Mouse (Mus musculus) left cerebral cortex, postnatal 4 days (tissue): ENCODE data around the gene Ddx39. TPM values are rescaled to one million over a fixed set of nuclear protein-coding genes. Genes with fewer than 3 reads are reported as not detected.

Source experiments
- DNase-seq: peaks from one replicate; pipeline ENCODE4 v3.0.0-alpha.2; 2022
- intact Hi-C: fragments of 180-260 bp; cut with DNase I; formaldehyde crosslinking; loops from one replicate; pipeline ENCODE4 v1.15.1; 2025
- total RNA-seq, 2 experiments: library from RNA; stranded (reverse); gene quantifications; 2 replicates each; pipeline ENCODE4 v1.2.3; 2021

Ddx39 gene
- total RNA-seq, 2 experiments from 2014 or later = 39.1 to 39.7 TPM

GRCm38 (mm10) chr8:83698661-83699453, 16.1 kb upstream of the Ddx39 start, which contains the start of gene Pkn1:
Pkn1 (minus strand) TSS chr8:83699179.
- intact Hi-C loops = no loop called here
- DNase-seq = peak; percentile 78

DNA sequence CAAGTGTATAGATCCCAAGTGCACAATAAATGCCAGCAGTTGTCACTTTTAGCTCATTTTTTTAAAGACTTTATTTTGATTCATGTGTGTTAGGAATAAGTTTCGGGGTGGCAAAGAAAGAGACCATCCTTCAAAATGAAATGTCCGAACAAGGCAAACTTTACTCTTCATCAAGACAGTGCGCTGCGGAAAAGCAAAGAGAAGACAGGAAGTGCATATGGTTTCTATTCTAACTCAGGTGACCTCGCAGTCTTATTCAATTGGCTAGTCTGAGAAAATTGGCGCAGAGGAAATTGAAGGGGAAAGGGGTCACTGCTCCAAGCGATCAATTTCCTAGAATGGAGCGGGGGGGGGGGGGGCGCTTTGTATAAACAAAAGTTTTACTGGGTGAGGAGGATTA, 15.4 kb upstream of the Ddx39 start:
- intact Hi-C loops = no loop called here
- no peak for DNase-seq

- intact Hi-C loops = no loop called here
- DNase-seq = no peak
Measured at GRCm38 (mm10) chr8:83700423-83701085, 14.4 kb upstream of the Ddx39 start.

GRCm38 (mm10) chr8:83703426-83703825, 11.6 kb upstream of the Ddx39 start:
- no peak for DNase-seq
- intact Hi-C loops = no loop called here

- intact Hi-C loops = no loop called here
- DNase-seq = no peak
Measured at GRCm38 (mm10) chr8:83706411-83706810, 8.6 kb upstream of the Ddx39 start.

- intact Hi-C loops = no loop called here
- DNase-seq = no peak
Measured at GRCm38 (mm10) chr8:83707554-83707953, 7.4 kb upstream of the Ddx39 start.

GRCm38 (mm10) chr8:83714676-83715030, 324 bp upstream of the Ddx39 start:
- intact Hi-C loops = no loop called here

DNA sequence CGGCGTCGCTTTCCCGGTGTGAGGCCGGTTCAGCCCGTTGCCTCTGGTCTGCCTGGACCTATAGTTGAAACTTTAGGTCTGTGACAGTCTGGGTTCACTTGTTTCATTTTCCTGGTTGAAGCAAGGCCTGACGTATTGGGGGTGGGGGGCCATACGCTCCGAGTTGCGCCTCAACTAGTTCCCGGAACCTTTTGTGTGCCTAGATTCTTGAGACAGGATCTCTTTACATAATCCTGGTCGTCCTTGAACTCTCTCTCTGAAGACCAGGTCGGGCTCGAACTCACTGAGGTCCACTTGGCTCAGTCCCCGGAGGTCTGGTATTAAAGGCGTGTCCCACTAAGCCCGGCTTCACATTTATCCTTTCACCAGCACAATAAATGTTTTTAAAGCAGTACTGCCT, 794 bp downstream of the Ddx39 start:
- DNase-seq = no peak
- intact Hi-C loops = no loop called here

More at GRCm38 (mm10) chr8:83714676-83715030, 324 bp upstream of the Ddx39 start:
- no peak for DNase-seq

DNA sequence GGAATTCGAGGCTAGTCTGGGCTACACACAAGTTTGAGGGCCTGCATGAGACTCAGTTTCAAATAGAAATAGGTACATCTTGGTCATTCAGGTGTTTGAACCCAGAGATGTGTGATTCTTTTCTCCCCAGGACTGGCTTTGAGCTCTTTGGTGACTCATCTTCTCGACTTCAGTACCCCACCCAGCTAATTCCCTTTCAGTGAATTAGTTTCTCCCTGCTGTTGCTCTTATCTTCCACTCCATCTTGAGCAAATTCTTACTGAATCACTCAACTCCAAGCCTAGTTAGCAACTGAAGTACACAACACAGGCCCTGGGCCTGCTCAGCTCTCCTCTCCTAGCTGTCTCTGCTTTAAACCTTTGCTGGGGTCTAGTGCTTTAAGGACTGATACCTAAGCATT, 1.6 kb downstream of the Ddx39 start:
- no peak for DNase-seq
- intact Hi-C loops = no loop called here

GRCm38 (mm10) chr8:83719048-83719447, 4.1 kb downstream of the Ddx39 start:
- DNase-seq = no peak
- intact Hi-C loops = no loop called here

- intact Hi-C loops = loop anchor here (10.0 kb wide), 1 partner anchor 205 kb away; no protein-coding TSS in a partner anchor
Measured at GRCm38 (mm10) chr8:83719693-83720092, 4.7 kb downstream of the Ddx39 start.

DNA sequence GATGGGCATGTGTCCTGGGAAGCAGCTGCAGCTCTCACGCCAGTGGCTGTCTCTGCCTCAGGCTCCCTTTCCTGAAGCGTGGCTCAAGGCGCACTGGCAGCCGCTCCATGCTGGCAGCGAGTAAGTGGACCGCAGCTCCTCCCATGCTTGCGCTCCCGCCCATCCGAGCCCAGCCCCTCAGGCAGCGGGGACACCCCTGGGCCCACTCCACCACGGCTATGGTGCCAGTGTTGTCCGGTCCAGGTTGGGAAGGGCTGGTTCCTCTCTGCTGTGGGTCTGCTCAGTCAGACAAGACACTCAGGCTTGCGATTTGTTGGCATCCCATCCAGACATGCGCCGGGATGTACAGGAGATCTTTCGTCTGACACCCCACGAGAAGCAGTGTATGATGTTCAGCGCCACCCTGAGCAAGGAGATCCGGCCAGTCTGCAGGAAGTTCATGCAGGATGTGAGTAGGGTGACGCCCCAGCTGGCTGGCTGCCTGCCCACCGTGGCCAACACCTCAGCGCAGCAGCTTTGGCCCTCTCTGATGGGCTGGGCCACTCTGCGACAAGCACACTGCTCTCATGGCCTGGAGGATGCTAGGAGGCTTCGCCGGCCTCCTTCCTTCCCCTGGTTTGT, 6.5 kb downstream of the Ddx39 start:
- intact Hi-C loops = loop anchor here (10.0 kb wide), 1 partner anchor 203 kb away; no protein-coding TSS in a partner anchor
- no peak for DNase-seq

More at GRCm38 (mm10) chr8:83719693-83720092, 4.7 kb downstream of the Ddx39 start:
- DNase-seq = no peak

- no peak for DNase-seq
- intact Hi-C loops = loop anchor here (10.0 kb wide), 1 partner anchor 202 kb away; no protein-coding TSS in a partner anchor
Measured at GRCm38 (mm10) chr8:83722631-83723030, 7.7 kb downstream of the Ddx39 start.

- intact Hi-C loops = loop anchor here (10.0 kb wide), 1 partner anchor 201 kb away; no protein-coding TSS in a partner anchor
- DNase-seq = no peak
Measured at GRCm38 (mm10) chr8:83723447-83724083, 8.6 kb downstream of the Ddx39 start.

- DNase-seq = peak; percentile 86
- intact Hi-C loops = loop anchor here (10.0 kb wide), 1 partner anchor 200 kb away; no protein-coding TSS in a partner anchor
Measured at GRCm38 (mm10) chr8:83724697-83725482, 9.9 kb downstream of the Ddx39 start.

DNA sequence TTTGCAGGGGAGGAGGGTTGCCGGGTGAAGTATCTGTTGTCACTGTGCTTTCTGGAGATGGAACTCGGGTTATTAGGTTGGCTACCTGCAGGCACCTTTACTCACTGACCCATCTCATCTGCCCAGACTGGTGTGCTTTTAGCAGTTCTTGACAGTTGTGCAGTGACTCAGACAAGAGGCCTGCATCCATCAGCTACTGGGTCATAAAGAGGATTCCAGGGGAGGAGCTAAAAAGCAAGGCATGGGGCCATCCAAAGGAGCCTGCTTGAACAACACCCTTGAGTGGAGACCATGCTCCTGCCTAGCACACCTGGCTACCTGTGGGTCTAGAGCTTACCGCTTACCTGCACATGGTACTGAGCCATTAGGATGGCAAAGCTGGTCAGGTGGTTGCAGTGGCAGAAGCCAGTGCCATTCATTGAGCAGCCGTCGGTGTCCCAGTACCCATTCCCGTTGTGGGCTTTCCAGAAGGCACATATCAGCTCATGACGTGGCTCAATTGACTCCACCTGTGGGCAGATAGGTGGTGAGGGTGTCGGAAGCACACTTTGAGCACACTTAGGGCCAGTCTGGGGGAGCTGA, 10.6 kb downstream of the Ddx39 start:
- DNase-seq = no peak
- intact Hi-C loops = loop anchor here (10.0 kb wide), 1 partner anchor 199 kb away; no protein-coding TSS in a partner anchor

- intact Hi-C loops = loop anchor here (10.0 kb wide), 1 partner anchor 196 kb away; no protein-coding TSS in a partner anchor
- no peak for DNase-seq
Measured at GRCm38 (mm10) chr8:83729009-83729807, 14.2 kb downstream of the Ddx39 start.

- DNase-seq = no peak
- intact Hi-C loops = no loop called here
Measured at GRCm38 (mm10) chr8:83731906-83732305, 16.9 kb downstream of the Ddx39 start.

- intact Hi-C loops = no loop called here
- DNase-seq = no peak
Measured at GRCm38 (mm10) chr8:83732919-83733318, 17.9 kb downstream of the Ddx39 start.
